Mouse (Mus musculus) neural tube, embryonic 10.5 days (tissue): ENCODE results near the gene Cacna2d4.

Experiments
- DNase-seq: peaks from one replicate; pipeline ENCODE4 v3.0.0-alpha.2; 2017; ENCODE audit warnings: low spot score; ENCODE audit errors: extremely low spot score

Cacna2d4 gene

GRCm38 (mm10) chr6:119303331-119303730, 67.0 kb downstream of the Cacna2d4 start:
- no peak for DNase-seq

- DNase-seq: no peak
These were observed 71.6 kb downstream of the Cacna2d4 start for GRCm38 (mm10) chr6:119307867-119308413.

GRCm38 (mm10) chr6:119310176-119310575, 73.8 kb downstream of the Cacna2d4 start:
- no peak for DNase-seq

DNA sequence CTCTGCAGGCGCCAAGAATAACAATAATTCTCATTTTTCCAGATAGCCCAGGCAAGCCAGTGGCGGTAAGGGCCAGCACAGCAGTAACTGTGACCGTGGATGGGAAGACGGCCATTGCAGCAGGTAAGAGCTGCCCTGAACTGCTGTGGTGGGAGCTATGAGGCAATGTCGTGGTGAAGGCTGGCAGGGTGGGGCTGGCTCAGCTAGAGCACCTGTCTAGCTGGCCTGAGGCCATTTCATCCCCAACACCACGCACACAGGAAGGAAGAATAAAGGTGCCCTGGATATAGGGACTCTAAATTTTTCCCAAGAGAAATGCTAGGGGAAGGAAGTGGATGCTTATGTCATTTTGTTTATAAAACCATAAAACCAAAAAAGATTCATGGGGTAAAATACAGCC, 76.1 kb downstream of the Cacna2d4 start:
- no peak for DNase-seq

DNA sequence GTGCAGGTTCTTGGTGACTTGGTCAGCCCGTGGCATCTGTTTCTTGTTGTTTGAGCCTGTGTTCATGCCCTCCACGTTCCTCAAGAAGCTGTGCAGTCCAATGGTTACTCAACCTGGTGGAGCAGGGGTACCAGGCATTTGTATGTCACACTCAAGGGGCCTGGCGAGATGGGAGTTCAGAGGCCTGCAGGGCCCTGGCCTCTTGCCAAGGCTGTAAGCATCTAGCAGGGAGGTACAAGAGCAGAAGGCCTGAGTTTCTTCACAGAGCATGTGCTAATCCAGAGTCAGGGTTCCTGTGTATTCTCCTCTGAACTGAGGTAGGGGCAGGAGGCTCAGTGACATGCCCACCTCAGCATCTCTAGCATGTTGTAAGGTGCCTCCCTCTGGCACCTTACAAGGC, 76.8 kb downstream of the Cacna2d4 start:
- no peak for DNase-seq

GRCm38 (mm10) chr6:119313588-119314375, 77.5 kb downstream of the Cacna2d4 start:
- no peak for DNase-seq

DNA sequence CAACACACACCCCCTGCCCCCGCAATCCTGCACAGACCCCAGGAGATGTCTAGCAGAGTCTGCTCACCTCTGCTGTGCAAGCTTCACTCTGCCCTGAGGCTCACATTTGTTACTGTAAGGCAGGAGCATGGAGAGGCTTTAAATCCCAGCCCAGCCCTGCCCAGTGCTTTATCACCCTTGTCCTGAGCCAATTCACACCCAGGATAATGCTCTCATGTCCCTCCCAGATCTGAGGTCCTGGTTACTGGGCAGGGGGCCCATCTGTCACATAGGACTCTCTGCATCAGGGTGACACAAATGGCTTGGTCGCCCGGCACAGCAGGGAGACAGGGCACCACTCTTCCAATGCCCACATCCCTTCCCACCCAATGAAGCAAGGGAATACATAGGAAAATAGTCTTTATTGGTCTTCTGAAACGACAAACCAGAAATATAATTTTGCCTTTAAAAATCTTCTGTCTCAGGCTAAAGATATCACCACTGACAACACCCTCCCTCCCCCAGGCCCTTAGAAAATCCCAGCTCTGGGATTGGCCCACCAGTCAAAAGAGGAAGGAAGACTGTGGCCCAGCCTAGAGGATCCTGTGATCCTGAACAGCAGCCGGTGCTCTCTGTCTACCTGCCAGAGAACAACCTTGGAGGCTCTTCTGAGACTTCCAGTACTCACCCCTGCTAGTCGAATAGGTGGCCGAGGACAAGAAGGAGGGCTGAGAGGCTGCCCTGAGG, 78.6 kb downstream of the Cacna2d4 start:
- no peak for DNase-seq

- no peak for DNase-seq
These were observed 82.4 kb downstream of the Cacna2d4 start for GRCm38 (mm10) chr6:119318732-119319131.

GRCm38 (mm10) chr6:119319358-119319757, 83.0 kb downstream of the Cacna2d4 start:
- no peak for DNase-seq

DNA sequence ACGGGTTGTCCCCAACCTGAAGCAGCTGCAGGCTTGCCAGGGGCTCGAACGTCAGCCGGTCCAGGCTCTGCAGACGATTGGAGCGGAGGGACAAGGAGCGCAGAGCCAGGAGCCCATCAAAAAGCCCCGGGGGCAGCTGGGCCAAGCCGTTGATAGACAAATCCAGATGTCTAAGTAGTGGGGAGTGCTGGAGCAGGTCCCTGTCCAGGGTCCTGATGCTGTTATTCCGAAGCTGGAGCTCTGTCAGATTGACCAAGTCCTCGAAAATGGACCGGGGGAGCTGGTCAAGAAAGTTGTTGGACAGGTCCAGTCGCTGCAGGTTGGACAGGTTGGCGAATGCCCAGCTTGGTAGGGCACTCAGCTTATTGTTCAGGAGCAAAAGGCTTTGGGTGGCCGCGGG, 84.2 kb downstream of the Cacna2d4 start:
- peak; percentile 48 for DNase-seq

DNA sequence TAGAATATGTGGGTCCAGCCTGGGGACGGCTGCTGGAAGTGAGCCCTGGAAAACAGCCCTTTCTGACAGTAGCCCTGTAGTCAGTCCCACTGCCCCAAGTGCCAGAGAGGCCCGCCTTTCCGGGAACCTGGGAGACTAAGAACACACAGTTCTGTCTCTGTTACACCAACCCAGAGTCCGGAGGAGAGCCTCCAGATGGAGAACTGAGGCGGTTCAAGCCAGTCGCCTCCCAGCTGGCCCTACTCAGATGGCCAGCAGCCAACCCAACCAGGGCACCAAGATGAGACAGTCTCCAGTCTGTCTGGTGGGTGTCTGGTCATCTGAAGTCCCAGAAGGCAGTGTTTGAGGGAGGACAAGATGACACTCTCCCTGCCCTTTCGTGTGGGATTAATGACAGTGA, 85.4 kb downstream of the Cacna2d4 start:
- DNase-seq: no peak

GRCm38 (mm10) chr6:119324776-119325175, 88.5 kb downstream of the Cacna2d4 start:
- DNase-seq: no peak

GRCm38 (mm10) chr6:119325978-119326377, 89.7 kb downstream of the Cacna2d4 start:
- no peak for DNase-seq

- no peak for DNase-seq
These were observed 90.2 kb downstream of the Cacna2d4 start for GRCm38 (mm10) chr6:119326541-119326940.

- DNase-seq: no peak
These were observed 92.3 kb downstream of the Cacna2d4 start for GRCm38 (mm10) chr6:119328521-119329115.

- DNase-seq: peak; percentile 29
These were observed 92.9 kb downstream of the Cacna2d4 start for GRCm38 (mm10) chr6:119329215-119329714.

DNA sequence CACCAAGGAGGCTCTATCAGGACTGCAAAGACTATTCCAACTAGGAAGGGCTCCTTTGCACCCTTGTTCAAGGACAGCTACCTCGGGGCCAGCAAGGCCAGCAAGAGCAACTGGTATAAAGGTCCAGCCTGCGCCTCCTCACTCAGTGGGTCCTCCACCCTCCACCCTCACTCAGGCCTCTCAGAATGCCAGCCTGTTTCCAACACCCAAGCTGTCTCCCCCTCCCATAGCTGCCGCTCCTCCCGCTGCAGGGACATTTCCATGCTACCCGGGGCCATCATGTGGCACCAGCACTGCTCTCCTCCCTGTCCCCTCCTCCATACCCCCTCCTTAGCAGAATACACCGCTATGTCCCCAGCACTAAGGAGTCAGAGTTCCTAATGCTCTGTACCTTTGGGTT, 93.6 kb downstream of the Cacna2d4 start:
- DNase-seq: no peak

DNA sequence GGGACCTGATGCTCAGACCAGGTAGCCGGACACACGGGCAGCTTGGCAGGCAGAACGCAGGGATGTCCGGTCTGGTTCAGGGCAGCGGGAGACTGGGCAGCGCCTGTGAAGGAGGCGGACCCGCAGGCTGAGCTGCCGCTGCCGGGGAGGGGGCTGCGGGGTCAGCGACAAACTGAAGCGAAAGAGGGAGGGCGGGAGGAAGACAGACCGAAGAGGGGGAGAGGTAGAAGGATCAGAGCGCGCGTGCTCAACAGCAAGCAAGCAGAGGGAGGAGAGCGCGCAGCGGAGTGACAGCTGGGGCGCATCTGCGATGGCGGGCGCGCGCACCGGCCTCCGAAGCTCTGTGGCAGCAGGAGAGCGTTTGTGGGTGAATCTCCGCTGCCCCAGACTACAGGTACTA, 94.2 kb downstream of the Cacna2d4 start, which contains the start of gene Lrtm2:
TSS of gene Lrtm2 (minus strand) at position 261 of the 400 bp plus-strand sequence.
- peak; percentile 47 for DNase-seq

- no peak for DNase-seq
These were observed 95.8 kb downstream of the Cacna2d4 start for GRCm38 (mm10) chr6:119332111-119332510.

- DNase-seq: no peak
These were observed 96.9 kb downstream of the Cacna2d4 start for GRCm38 (mm10) chr6:119333202-119333601.

GRCm38 (mm10) chr6:119333831-119334230, 97.5 kb downstream of the Cacna2d4 start:
- DNase-seq: no peak

- no peak for DNase-seq
These were observed 99.8 kb downstream of the Cacna2d4 start for GRCm38 (mm10) chr6:119336124-119336523.
